Mouse (Mus musculus) T-helper 2 cell (primary cell): ENCODE data around the gene Tada3.
"Not testable (repeated sequence)": the region's sequence is repeated elsewhere in the genome, so short reads cannot be mapped to it uniquely, and the experiment has no call there.

ENCODE experiments used
- in situ Hi-C: fragments of 300-600 bp; cut with MboI, MseI; formaldehyde crosslinking; loops from one replicate; pipeline ENCODE4 v1.15.1; 2025; ENCODE audit warnings: high pct_unique_total_duplicates

Tada3 gene

GRCm38 (mm10) chr6:113344321-113344720 lies 33.4 kb downstream of the Tada3 start:
- in situ Hi-C loops: no loop called here

DNA sequence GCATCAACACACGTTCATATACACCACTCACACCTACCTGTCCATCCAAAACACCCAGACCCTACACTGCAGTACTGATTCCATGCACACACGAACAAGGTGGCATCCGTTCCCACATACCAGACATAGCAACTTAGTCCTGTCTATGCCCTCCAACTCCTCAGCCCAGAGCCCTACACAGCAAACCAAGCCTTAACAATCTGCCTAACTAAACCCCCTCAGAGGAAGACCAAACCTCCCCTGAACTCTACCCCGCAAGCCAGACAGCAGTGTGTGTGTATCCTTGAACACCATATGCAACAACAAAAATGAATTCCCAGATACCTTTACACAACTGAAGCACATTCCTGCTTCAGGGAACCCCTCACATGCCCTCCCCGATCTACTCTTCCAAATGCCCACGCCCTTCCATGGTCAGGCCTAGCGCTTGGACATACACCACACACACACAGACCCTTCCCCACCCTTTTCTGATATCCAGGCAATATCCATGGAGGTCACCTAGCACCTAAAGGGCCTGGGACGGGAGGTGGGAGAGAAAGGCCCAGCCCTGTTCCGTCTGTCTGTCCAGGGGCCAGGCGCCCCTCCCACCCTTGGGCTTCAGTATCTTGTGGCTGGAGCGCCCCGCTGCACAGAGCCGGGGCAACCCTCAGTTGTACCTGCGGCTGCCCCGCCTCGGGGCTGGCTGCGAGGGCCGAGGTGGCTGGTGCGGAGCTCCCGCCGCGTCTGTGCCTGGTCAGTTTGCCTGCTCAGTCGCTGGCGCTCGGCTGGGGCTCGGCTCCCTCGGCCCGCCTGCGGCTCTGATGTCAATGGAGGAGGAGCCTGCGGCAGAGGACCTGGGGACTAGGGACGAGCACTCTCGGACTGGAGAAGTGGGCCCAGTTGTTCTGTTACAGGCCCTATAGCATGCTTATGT lies 34.2 kb downstream of the Tada3 start, which contains the start of gene Camk1:
Camk1 (minus strand) TSS at position 808 of the 916 bp plus-strand sequence.
- in situ Hi-C loops: no loop called here

DNA sequence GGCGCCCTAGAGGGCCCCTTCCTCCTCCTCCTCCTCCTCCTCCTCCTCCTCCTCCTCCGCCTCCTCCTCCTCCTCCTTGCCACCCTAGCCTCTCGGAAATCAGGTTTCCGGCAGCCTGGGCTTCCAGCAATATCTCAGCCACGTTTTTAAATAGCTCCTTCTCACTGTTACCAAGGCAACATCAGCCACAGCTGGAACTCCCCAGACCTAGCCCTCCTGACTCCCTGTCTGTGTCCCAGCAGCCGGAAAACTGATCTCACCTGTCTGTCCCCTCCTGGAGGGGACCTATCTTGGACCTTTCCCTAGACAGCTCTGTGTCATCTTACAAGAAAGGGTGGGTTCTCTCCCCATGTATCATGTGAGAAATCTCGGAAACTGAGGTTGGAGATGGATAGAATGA lies 35.4 kb downstream of the Tada3 start:
- in situ Hi-C loops: no loop called here

DNA sequence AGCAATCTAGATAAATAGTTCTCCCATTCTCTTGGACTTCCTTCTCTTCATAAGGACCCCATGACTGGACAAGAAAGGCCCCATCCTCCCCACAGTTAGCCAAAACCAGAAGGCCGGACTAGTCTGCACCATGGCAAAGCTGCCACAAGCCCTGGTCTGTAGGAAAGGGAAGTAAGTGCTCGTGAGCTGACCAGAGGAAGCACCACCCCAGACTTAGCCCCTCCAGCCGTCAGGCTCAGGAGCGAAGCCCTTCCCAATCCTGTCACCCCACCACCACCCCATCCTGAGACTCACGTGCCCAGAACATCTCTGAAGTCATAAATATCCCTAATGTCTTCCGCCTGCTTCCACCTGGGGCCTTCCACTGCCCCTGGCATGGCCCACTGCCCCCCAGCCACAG lies 36.1 kb downstream of the Tada3 start:
- in situ Hi-C loops: no loop called here

- in situ Hi-C loops: no loop called here
Measured at GRCm38 (mm10) chr6:113336852-113337620, 40.6 kb downstream of the Tada3 start.

DNA sequence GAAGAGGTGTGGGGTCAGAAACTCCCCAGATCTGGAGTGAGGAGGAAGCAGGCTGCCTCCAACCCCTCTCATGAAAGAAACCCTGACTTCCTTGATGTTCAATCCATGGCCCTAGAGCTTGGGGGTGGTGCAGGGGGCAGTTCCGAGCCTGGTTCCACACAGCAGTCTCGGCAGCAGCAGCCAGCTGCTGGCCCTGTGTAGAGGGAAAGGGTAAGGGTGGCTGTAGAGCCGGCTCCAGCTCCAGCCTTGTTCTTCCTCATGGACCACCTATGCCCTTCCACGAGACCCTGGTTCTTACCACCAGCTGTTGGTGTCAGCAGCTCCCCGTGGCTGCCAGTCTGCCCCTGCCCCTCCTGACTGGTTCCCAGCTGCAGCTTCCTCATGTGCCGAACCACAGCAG lies 43.5 kb downstream of the Tada3 start:
- in situ Hi-C loops: no loop called here

DNA sequence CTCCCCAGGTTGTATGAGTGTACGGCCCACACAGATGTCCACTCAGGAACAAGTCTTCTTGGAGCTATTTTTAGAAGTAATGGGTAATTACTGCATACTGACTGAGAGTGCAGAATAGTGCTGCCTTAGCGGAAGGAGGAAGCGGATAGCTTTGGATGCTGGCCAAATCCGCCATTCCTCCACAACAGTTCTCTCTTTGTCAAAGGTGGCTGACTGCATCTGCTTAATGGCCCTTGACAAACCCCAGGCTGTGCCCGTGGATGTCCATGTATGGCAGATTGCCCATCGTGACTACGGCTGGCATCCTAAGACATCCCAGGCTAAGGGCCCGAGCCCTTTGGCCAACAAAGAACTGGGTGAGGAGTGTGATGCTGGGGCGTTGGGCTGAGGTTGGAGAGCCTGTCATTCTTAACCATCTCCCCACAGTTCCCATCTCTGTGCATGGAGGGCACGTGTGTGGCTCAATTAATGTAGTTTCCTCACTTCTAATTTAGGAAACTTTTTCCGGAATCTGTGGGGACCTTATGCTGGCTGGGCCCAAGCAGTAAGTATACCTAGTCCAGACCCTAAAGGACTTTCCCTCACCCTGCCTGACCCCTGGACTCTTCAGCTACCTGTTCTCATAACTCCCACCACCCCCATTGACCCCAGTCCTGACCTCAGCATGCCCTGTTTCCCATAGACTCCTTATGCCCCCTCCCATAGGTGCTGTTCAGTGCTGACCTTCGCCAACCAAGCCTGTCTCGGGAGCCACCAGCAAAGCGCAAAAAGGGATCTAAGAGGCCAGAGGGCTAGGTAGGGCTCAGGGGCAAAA lies 44.3 kb downstream of the Tada3 start:
- in situ Hi-C loops: no loop called here

DNA sequence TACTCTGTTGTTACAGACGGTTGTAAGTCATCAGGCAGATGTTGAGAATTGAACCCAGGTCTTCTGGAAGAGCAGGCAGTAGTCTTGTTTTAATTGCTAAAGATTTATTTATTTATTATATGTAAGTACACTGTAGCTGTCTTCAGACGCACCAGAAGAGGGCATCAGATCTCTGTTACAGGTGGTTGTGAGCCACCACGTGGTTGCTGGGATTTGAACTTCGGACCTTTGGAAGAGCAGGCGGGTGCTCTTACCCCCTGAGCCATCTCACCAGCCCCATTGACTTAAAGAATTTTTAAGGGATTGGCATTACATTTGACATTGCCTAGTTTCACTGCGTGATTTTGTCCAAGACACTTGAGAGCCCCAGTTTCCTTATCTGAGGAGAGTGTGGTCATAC lies 44.9 kb downstream of the Tada3 start:
- in situ Hi-C loops: not testable (repeated sequence)

GRCm38 (mm10) chr6:113331721-113332120 lies 46.0 kb downstream of the Tada3 start:
- in situ Hi-C loops: no loop called here

DNA sequence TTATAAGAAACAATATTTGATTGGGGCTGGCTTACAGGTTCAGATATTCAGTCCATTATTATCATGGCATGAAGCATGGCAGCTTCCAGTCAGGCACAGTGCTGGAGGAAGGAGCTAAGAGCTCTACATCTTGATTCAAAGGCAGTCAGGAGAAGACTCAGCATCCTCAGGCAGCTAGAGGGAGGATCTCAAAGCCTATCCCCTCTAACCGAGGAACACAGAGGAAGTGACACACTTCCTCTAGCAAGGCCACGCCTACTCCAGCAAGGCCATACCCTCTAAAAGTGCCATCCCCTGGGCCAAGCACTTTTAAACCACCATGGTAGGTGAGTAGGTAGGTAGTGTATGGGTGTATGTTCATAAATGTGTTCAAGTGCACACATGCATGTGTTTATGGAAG lies 47.1 kb downstream of the Tada3 start:
- in situ Hi-C loops: no loop called here

DNA sequence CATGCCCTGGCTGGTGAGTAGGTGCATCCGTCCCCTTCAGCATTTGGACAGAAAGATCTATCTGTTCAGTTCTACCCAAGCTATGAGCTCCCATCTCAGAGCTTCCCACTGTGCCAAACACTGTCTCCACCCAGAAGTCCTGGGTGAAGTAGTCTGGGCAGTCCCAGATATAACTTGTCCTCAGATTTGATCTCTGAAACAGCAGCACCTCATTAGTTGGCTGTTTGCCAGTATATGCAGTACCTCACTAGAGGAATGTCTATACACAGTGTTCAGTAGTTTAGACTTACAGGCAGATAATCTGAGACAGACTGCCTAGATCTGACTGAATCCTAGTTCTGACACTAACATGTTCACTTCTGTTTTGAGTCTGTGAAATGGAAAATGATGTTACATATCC lies 48.3 kb downstream of the Tada3 start:
- in situ Hi-C loops: loop anchor here (5.0 kb wide), 1 partner anchor 48 kb away; the partner anchor contains the start of genes Arpc4 and Tada3

DNA sequence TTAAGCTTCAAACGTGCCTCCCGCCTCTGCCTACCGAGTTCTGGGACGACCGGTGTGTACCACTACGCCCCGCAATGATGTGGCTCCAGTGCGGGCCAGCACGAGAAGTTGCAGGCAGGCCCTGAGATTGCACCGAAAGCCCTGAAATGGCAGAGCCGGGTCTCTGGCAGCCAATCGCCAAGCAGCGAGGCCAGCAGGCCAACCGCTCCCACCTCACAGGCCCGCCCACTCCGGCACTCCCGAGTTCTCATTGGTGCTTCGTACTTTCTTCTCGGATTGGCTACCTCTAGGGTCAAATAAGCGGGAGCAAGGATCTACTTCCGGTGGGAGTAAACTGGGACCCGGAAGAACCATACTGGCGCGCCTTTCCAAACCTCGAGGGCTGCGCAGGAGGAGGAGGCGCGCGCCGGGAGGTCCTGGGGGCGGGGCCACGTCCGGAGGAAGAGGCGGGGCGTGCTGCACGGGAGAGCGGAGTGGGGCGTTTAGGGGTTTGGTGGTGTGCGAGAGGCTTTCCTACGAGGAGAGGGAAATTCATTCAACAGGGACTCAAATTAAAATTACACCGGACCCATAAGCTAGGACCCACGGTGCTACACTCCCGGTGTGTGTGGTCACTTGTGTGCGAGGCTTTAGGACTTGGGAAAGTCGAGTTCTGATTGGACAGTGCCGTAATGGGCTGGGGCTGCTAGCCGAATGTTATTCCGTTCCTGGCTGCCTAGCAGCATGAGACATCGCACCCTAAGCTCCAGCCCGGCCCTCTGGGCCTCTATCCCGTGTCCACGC lies 51.0 kb downstream of the Tada3 start, which contains the start of gene Ogg1:
Ogg1 (plus strand) TSS at position 440 of the 783 bp plus-strand sequence.
- in situ Hi-C loops: loop anchor here (5.0 kb wide), 1 partner anchor 51 kb away; the partner anchor contains the start of genes Arpc4 and Tada3
